Comparison of ENCODE assay signal across 15 mouse cellular contexts in the genomic region with DNA sequence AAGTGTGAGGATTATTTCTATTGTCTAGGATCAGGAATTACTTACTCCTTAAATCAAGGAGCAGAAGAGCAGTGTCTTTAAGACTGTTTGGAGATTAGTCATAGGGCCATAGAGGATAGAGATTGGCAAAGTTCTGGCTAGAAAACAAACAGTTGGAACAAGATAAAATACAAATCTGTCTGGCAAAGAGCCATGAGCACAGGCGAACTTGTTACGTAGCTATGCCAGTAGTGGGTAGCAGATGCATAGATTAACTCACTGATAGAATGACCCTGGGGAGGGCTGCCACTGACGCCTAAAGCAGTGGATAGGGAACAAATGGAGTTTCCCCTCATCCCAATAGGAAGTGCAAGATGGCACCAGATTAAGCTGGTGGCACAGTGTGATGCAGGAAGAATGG.
"Had no signal": no experiment of that assay in that cellular context is flagged by ENCODE, and none has a peak within 500 bp of the region (broad histone marks: within the 10 kb centered on the region; RNA-seq: fewer than 3 reads in every experiment).

No protein-coding gene starts in this region.

- H3K9ac ChIP-seq: lung, embryonic 14.5 days; midbrain, embryonic 13.5 days; neural tube, embryonic 12.5 days had no signal

- ATAC-seq: midbrain, embryonic 13.5 days had no signal

- H3K4me2 ChIP-seq: liver, embryonic 11.5 days; lung, embryonic 14.5 days; midbrain, embryonic 13.5 days; neural tube, embryonic 12.5 days had no signal

- DNase-seq: kidney, adult 18-20 months; kidney, postnatal 10 days; kidney, postnatal 4 days; lung, postnatal 10 days; lung, postnatal 4 days; right cerebral cortex, postnatal 4 days; spleen, adult 18-20 months had no signal

- H3K27ac ChIP-seq: layer of hippocampus, adult 2 months; limb, embryonic 10.5 days; midbrain, embryonic 13.5 days; neural tube, embryonic 12.5 days had no signal

- H3K4me3 ChIP-seq: layer of hippocampus, adult 2 months; limb, embryonic 10.5 days; megakaryocyte, embryonic 14.5 days; midbrain, embryonic 13.5 days; myocyte; neural tube, embryonic 12.5 days had no signal

- H3K4me1 ChIP-seq: megakaryocyte, embryonic 14.5 days; midbrain, embryonic 13.5 days; neural tube, embryonic 12.5 days had no signal

- H3K27me3 ChIP-seq: midbrain, embryonic 13.5 days; neural tube, embryonic 12.5 days had no signal

- H3K36me3 ChIP-seq: limb, embryonic 10.5 days; midbrain, embryonic 13.5 days; neural tube, embryonic 12.5 days had no signal

- H3K9me3 ChIP-seq: limb, embryonic 10.5 days; megakaryocyte, embryonic 14.5 days; midbrain, embryonic 13.5 days; neural tube, embryonic 12.5 days had no signal
